Mouse (Mus musculus): ENCODE data around the gene Mzf1.

The Mzf1 gene

DNA sequence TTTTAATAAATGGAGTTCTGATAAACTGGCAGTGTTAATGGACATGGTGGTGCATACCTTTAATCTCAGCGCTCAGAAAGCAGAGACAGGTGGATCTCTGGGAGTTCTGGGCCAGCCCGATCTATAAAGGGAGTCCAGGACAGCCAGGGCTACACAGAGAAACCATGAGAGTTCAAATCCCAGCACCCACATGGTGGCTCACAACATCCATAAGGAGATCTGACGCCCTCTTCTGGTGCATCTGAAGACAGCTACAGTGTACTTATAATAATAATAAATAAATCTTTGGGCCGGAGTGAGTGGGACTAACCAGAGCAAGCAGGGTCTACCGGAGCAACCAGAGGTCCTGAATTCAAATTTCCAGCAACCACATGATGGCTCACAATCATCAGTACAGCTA is 51.2 kb downstream of the Mzf1 start:
- ATAC-seq (ENCODE audit: low TSS enrichment): no peak

GRCm38 (mm10) chr7:13001584-13001983 is 53.0 kb downstream of the Mzf1 start:
- no peak for ATAC-seq (ENCODE audit: low TSS enrichment)

GRCm38 (mm10) chr7:12998851-12999250 is 55.7 kb downstream of the Mzf1 start, which contains the start of gene Trim28:
Gene Trim28 (plus strand): TSS chr7:12999114.
- ATAC-seq (ENCODE audit: low TSS enrichment): no peak

DNA sequence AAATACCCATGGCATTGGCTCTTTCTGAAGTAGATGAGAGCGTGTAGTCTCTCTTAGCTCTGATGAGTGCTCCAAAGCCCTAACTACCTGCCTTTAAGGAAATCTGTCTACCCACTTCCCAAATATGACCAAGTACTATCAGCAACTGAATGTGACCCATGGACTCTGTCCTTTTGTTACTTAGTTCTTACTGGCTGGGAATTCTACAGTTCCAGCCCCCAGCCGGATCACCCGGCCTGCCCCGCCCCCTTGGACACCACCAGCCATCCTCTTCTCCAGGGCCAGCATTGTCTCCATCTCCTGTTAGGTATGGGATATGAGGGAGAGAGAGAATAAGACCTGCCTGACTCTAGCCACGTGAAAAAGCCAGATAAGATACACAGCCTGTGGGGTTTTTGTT is 56.5 kb downstream of the Mzf1 start, which contains the start of gene Slc27a5:
Gene Slc27a5 (minus strand): TSS at position 140 of the 400 bp plus-strand sequence.
- ATAC-seq (ENCODE audit: low TSS enrichment): no peak

DNA sequence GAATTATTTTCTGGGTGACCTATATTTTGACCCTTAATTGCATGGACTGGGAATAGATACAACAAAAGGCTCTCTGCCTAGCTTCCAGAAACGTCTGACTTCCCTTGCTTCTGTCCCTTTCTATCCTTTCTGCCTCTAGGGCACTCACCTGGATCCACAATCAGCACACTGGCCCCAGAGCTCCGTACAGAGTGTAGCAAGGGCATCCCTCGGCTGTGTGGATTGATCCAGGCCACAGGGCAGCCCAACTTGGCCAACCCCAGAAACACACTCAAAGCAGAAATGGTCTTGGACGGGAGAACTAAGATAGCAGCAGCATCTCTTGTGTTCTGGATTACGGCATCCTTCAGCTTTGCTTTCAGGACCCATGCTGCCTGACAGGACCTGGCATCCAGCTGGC is 57.3 kb downstream of the Mzf1 start:
- ATAC-seq (ENCODE audit: low TSS enrichment): no peak

DNA sequence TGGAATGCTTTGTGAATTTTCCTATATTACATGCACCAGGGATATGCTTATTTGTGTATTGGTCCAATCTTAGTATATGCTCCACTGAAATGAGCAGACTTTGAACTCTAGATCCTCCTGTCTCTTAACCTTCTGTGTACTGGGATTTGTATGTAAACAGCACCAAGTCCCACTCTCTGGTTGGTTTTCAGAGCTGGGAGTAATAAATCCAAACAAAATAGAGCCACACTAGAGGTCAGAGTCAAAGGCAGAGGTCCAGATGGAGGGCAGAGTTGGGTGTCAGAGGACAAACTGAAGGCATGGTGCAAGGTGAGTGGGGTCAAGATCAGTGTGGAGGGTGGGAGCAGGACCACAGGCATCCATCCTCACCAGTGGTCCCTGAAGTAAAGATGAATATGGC is 58.7 kb downstream of the Mzf1 start:
- ATAC-seq (ENCODE audit: low TSS enrichment): no peak

GRCm38 (mm10) chr7:12993148-12993547 is 61.4 kb downstream of the Mzf1 start:
- ATAC-seq (ENCODE audit: low TSS enrichment): no peak
